Mouse (Mus musculus): ENCODE results near the gene Tmem235.
A peak's percentile ranks its signal among the peaks of the same experiment; 100 is the strongest.

Gene Tmem235

DNA sequence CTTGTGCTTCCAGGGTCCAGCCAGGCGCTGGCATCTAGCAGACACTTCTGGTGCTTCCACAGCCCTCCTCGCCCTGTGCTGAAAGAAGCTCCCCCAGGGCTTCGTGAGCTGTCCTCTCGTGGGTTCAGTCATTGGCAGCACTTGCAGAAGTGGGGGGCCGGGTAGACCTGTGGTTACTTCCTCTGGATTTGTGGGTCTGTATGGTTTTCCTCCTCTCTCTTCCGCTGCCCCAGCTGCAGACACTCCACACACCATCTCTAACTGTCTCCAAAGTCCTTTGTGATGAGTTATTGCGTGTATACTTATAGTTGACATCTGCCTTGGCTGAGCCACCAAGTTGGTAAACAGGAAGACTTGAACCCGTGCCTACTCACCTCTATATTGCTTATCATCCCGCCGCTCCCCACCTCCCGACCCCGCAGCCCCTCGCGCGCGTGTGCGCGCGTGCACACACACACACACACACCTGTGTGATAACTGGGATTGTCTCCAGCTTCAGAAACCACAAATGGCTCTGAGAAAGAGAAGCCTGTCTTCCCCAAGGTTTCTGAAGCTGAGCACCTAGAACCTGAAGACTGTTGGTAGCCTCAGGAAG is 31.1 kb downstream of the Tmem235 start:
- DNase-seq (ENCODE audit: low spot score) = no peak

DNA sequence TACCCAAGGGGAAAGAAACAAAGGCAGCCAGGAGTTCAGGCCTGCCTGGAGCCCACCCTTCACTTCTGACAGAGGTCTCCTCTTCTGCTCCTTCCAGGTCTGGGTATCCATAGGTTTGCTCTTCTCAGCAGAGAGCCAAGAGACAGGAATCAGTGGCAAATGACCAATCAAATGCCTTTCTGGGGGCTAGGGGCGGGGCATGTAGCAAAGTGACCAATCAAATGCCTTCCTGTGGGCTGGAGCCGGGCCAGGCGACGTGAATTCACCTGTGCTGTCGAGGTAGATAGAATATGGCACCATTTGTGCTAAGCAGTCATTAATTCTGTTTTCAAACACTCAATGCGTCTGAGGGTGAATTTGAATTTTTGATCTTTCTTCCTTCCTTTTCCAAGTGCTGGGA is 31.6 kb downstream of the Tmem235 start:
- no peak for DNase-seq (ENCODE audit: low spot score)

DNA sequence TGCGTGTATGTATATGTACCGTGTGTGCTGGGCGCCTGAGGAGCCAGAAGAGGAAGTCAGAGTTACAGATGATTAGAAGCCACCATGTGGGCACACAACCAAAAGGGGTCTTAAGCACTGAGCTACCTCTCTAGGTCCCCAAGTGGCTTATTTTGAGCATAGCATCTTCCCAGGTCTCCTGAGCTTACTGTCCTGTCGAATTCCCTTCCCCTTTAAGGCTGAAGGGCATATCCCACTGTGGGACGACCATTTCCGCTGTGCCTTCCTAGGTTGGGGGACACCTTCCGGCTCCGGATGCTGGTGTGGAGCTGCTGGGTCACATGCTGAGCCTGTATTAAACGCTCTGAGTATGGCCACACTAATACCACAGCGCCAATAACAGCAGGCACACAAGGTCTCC is 34.1 kb downstream of the Tmem235 start:
- DNase-seq (ENCODE audit: low spot score) = no peak

GRCm38 (mm10) chr11:117896533-117896932 is 36.0 kb downstream of the Tmem235 start:
- DNase-seq (ENCODE audit: low spot score) = no peak

- DNase-seq (ENCODE audit: low spot score) = no peak
These were observed 41.7 kb downstream of the Tmem235 start for GRCm38 (mm10) chr11:117902282-117902681.

GRCm38 (mm10) chr11:117904442-117904841 is 43.9 kb downstream of the Tmem235 start:
- DNase-seq (ENCODE audit: low spot score) = no peak

- no peak for DNase-seq (ENCODE audit: low spot score)
These were observed 48.8 kb downstream of the Tmem235 start for GRCm38 (mm10) chr11:117909337-117909736.

- peak; percentile 72 for DNase-seq (ENCODE audit: low spot score)
These were observed 52.3 kb downstream of the Tmem235 start for GRCm38 (mm10) chr11:117912684-117913352.

GRCm38 (mm10) chr11:117914531-117914930 is 54.0 kb downstream of the Tmem235 start:
- DNase-seq (ENCODE audit: low spot score) = no peak
